In genomic region chr1:52170057-52170456, GRCm38 (mm10) we compare ENCODE assay signal across 9 mouse cellular contexts. TPM values are rescaled to one million over a fixed set of nuclear protein-coding genes. Genes with fewer than 3 reads are reported as not detected.
A peak's percentile ranks its signal among the peaks of the same experiment; 100 is the strongest.
DNase-seq lines count a peak whose midpoint lies in the region; ATAC-seq and TF ChIP-seq lines count a peak whose summit lies in the region.
"Had no signal": no experiment of that assay in that cellular context is flagged by ENCODE, and none has a peak within 500 bp of the region (broad histone marks: within the 10 kb centered on the region; RNA-seq: fewer than 3 reads in every experiment).

No protein-coding gene starts in this region.

- peak; percentile 43; the same call in 1 of the 2 replicates for ATAC-seq in forebrain, embryonic 14.5 days
- ATAC-seq in lung, embryonic 14.5 days (ENCODE audit: insufficient read depth), result peak; percentile 35; the same call in 1 of the 2 replicates

- TF ChIP-seq CTCF in lung, embryonic 14.5 days (IDR thresholded peaks at IDR 0.05; ENCODE audit: low read depth), result peak; percentile 65
- TF ChIP-seq CTCF in thymus, adult 2 months (IDR thresholded peaks at IDR 0.05; ENCODE audit: borderline replicate concordance, control insufficient read depth, extremely low read depth, insufficient read depth, low read length, poor library complexity), result peak; percentile 65; the same call in 1 of the 2 replicates

- no peak for TF ChIP-seq POLR2A in thymus, adult 2 months (IDR thresholded peaks at IDR 0.05; ENCODE audit: control insufficient read depth, extremely low read depth, insufficient read depth, low read length, poor library complexity)

- DNase-seq in gastrocnemius, postnatal 14 days, result peak; percentile 25
- DNase-seq in gastrocnemius, postnatal 4 days (ENCODE audit: low spot score in 2 of 2), result no peak
- DNase-seq in 416B (ENCODE audit: low read depth), result peak; percentile 60
- peak; percentile 50 for DNase-seq in T-cell, adult 2 months (ENCODE audit: low spot score)
- DNase-seq in forebrain, embryonic 14.5 days (ENCODE audit: low spot score), result no peak
- DNase-seq in lung, embryonic 14.5 days, result peak; percentile 53
- peak; percentile 54 for DNase-seq in thymus, adult 2 months
- DNase-seq in Muller cell, postnatal 12 days (ENCODE audit: inconsistent ontology term), result no peak

- no peak overlapping the region for H3K4me2 ChIP-seq in forebrain, embryonic 14.5 days (ENCODE audit: low read length)
- H3K4me2 ChIP-seq in lung, embryonic 14.5 days, result no peak overlapping the region
- H3K4me2 ChIP-seq: limb, embryonic 15.5 days had no signal

- H3K4me3 ChIP-seq in forebrain, embryonic 14.5 days (ENCODE audit: low read depth, low read length), result no peak overlapping the region
- H3K4me3 ChIP-seq in lung, embryonic 14.5 days (ENCODE audit: low read depth, low read length), result no peak overlapping the region
- no peak overlapping the region for H3K4me3 ChIP-seq in thymus, adult 2 months (ENCODE audit: control insufficient read depth, insufficient read depth, low read length)
- H3K4me3 ChIP-seq: limb, embryonic 15.5 days had no signal

- peaks cover 4% of the 10 kb centered on the region; the same call in 1 of the 2 replicates for H3K36me3 ChIP-seq in forebrain, embryonic 14.5 days (ENCODE audit: control insufficient read depth, insufficient read depth, low read length)
- H3K36me3 ChIP-seq in lung, embryonic 14.5 days (ENCODE audit: insufficient read depth), result no peaks in the 10 kb centered on the region
- peaks cover 10% of the 10 kb centered on the region; the same call in 1 of the 2 replicates for H3K36me3 ChIP-seq in thymus, adult 2 months (ENCODE audit: control insufficient read depth, insufficient read depth, low read length)

- H3K9me3 ChIP-seq in forebrain, embryonic 14.5 days (replicated peaks; ENCODE audit: control insufficient read depth, low read length), result no peaks in the 10 kb centered on the region
- no peaks in the 10 kb centered on the region for H3K9me3 ChIP-seq in lung, embryonic 14.5 days (ENCODE audit: low read depth, low read length)
- H3K9me3 ChIP-seq: limb, embryonic 15.5 days had no signal

- no peak overlapping the region for H3K27ac ChIP-seq in forebrain, embryonic 14.5 days (ENCODE audit: low read depth, low read length)
- H3K27ac ChIP-seq in lung, embryonic 14.5 days (ENCODE audit: low read depth), result no peak overlapping the region
- H3K27ac ChIP-seq in thymus, adult 2 months (ENCODE audit: control insufficient read depth, insufficient read depth, low read length), result no peak overlapping the region
- H3K27ac ChIP-seq: limb, embryonic 15.5 days had no signal

- no peaks in the 10 kb centered on the region for H3K4me1 ChIP-seq in forebrain, embryonic 14.5 days (ENCODE audit: control insufficient read depth, insufficient read depth, low read length)
- no peaks in the 10 kb centered on the region for H3K4me1 ChIP-seq in lung, embryonic 14.5 days (ENCODE audit: insufficient read depth)
- peaks cover 13% of the 10 kb centered on the region for H3K4me1 ChIP-seq in thymus, adult 2 months (replicated peaks; ENCODE audit: control insufficient read depth, insufficient read depth, low read length)

- WGBS in forebrain, embryonic 14.5 days, result 9% methylated on average over 3 of the region's 3 CpGs
- WGBS in lung, embryonic 14.5 days, result 13% methylated on average over 3 of the region's 3 CpGs
- 52% methylated on average over 3 of the region's 3 CpGs for WGBS in thymus, adult 2 months

- intact Hi-C loops in gastrocnemius, postnatal 14 days (cut with DNase I; ENCODE audit: low total_unique reads), result no loop called here

- no peak overlapping the region for H3K9ac ChIP-seq in forebrain, embryonic 14.5 days (ENCODE audit: low read length)
- no peak overlapping the region for H3K9ac ChIP-seq in lung, embryonic 14.5 days
- H3K9ac ChIP-seq: limb, embryonic 15.5 days had no signal

- no peaks in the 10 kb centered on the region for H3K27me3 ChIP-seq in forebrain, embryonic 14.5 days (replicated peaks; ENCODE audit: control insufficient read depth, insufficient read depth, low read length)
- no peaks in the 10 kb centered on the region for H3K27me3 ChIP-seq in lung, embryonic 14.5 days (ENCODE audit: insufficient read depth, low read length)
- H3K27me3 ChIP-seq in thymus, adult 2 months (ENCODE audit: control insufficient read depth, insufficient read depth, low read length), result no peaks in the 10 kb centered on the region
- H3K27me3 ChIP-seq: limb, embryonic 15.5 days had no signal

RNA-seq across cellular contexts. Expression of gene Stat1, which starts 50.8 kb away (rescaled TPM):
- 10 to 100 TPM; 11.5 to 11.9 TPM for total RNA-seq in gastrocnemius, postnatal 14 days (2021)
- total RNA-seq in gastrocnemius, postnatal 4 days (2021), result 10 to 100 TPM; 13.9 to 16.3 TPM
- 12.9 and 13.1 TPM in 2 replicates for polyA plus RNA-seq in forebrain, embryonic 14.5 days (2014; fragmentation: Nextera tagmentation; extraction: Ambion mirVana)
- polyA plus RNA-seq in lung, embryonic 14.5 days (2014; fragmentation: Nextera tagmentation; extraction: Ambion mirVana), result 21.4 and 23.5 TPM in 2 replicates
- 235 and 255 TPM in 2 replicates for polyA plus RNA-seq in thymus, adult 2 months (2012; rRNA removed)

Comparison
In these comparisons a context has a peak if more than half of its experiments do, and no peak if none do; other contexts are left out.
1. DNase-seq: peak in gastrocnemius, postnatal 14 days (single experiment), 416B (single experiment), T-cell, adult 2 months (single experiment), lung, embryonic 14.5 days (single experiment) and thymus, adult 2 months (single experiment); none in gastrocnemius, postnatal 4 days (0 of 2), forebrain, embryonic 14.5 days (single experiment) and Muller cell, postnatal 12 days (single experiment).